Mouse (Mus musculus) MEL-GATA-1-ER (cell line): ENCODE results near the gene Prap1.

ENCODE experiments used
- DNase-seq: peaks from one replicate; pipeline ENCODE4 v3.0.0-alpha.2; 2012; ENCODE audit warnings: low read depth; ENCODE audit errors: extremely low read depth

Prap1 gene

DNA sequence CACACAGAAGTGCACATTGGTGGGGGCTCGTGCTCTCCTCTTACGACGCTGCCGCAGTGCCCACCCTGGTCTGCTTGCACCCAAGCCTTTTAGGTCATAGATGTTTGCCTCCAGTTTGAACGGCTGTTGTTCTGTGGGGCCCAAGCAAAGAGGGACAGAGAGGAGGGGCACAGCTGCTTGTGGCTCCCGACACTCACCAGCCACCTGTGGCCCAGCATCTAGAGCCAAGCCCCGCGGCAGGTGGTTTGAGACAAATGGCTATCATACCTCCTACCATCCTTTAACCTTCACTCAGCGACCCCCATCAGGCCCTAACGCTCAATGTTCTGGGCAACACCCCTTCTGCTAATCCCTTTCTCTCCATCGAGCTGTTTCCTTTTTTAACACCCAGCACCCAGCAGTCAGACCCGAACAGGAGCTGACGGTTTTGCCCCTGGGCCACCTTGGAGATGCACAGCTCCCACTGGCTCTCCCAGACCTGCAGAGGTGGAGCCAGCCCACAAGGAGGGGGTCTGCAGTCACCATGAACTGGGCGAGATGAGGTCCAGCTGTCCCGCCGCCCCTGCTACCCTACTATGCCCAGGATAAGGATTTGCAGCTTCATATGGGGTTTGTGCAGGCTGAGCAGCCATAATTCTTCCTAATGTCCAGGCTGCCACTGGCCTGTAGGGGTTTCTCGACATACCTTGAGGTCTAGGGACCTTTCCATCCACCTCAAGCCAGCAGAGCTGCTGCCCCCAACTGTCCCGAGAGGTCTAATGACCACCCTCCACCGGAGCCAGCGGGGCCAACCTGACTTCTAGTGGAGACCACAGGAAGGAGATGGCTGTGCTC, 11.6 kb upstream of the Prap1 start:
- no peak for DNase-seq

- DNase-seq, result no peak
Observed at GRCm38 (mm10) chr7:140082242-140082678, 10.9 kb upstream of the Prap1 start, which contains the start of gene Caly. Gene Caly (minus strand): TSS chr7:140082548.

DNA sequence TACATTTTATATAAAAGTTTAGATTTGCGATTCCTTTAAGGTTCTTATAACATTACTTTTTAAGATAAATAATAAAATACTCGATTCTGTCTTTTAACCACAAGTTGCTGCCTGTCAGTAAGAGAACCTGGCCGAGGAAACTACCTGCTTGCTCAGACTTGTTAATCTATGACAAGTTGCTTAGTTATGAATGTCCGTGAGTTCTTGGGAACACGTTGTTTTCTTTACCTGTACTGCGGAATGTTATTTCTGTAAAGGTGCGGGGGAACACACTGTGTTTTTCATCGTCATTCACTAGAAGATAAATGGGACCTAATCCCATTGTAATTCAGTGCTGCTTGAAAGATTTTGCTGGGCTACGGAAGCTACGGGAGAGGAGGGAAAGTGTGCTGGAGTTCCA, 2.6 kb upstream of the Prap1 start:
- no peak for DNase-seq

DNA sequence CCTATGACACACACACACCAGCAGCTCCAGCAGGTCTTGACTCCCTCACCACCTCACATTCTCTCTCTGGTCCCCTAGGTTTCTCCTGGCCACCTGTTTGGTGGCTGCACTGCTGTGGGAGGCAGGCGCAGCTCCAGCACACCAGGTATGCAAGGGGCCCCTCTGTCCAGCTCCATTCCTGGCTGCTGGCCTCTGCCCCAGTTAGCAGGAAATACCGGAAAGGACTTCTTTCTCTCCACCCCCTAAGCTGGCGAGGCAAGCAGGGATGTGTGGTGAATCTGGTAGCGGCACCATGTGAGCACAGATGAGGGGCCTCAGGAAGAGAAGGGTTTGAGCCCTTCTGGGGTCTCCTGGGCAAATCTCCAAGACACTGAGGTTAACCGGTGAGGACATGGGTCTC, 1.8 kb downstream of the Prap1 start:
- DNase-seq, result no peak

DNA sequence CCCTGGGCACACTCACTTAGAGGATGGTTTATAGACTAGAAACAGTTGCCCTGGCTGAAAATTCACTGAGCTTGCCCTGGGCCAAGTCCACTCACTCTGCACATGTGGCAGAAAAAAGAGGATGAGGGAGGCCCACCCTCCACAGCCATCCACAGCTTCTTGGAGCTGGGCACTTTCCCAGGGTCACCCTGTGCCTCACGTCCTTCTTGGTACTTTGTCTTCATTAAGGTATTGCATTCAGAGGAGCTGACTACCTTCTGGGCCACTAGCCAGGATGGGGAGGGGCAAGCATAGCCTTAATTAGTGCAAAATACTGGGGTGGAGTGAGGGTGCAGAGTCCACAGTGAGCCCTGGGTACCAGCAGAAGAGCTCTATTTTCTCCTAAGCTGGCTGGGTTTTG, 2.4 kb downstream of the Prap1 start:
- DNase-seq, result no peak

- DNase-seq, result no peak
Observed at GRCm38 (mm10) chr7:140096055-140096454, 2.9 kb downstream of the Prap1 start.

- peak; percentile 39 for DNase-seq
Observed at GRCm38 (mm10) chr7:140098466-140098865, 5.3 kb downstream of the Prap1 start.

- no peak for DNase-seq
Observed at GRCm38 (mm10) chr7:140101498-140101897, 8.3 kb downstream of the Prap1 start.

- DNase-seq, result peak; percentile 41
Observed at GRCm38 (mm10) chr7:140101993-140102860, 9.0 kb downstream of the Prap1 start, which contains the start of gene Fuom. Gene Fuom (minus strand): TSS chr7:140102441.

- no peak for DNase-seq
Observed at GRCm38 (mm10) chr7:140104009-140104408, 10.8 kb downstream of the Prap1 start.

GRCm38 (mm10) chr7:140111943-140112342, 18.7 kb downstream of the Prap1 start:
- no peak for DNase-seq

DNA sequence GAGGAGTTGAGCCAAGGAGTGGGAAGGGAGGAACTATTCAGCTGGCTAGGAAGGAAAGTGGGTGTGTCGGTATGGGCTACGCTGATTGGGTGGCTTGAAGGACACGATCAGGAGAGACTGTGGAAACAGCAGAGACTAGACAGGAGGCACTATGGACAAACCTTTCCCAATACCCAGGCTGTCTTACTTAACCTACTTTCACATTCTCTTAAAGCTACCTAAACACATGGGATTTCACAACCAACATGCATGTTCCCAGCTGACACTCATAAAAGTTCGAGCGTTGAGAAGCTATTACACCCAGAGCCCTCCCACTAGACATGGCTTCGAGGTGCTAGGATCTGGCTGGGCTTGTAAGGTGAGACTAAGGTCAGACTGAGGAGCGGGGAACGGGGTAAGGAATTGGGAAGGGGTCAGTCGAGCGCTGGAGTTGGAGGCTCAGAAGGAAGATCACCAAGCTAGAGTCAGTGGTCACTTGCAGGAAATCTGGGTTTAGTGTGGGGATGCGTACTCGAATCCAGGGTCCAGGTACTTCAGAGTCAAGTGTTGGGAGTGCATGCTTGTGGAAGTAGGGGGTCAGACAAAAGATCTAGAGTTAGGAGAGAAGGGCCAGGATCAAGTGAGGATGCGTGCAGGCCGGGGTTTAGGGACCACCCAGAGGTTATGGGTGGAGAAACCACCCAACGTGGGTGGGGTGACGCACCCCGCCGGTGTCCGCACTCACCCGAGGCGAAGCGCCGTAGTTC, 22.6 kb downstream of the Prap1 start, which contains the start of gene Paox:
TSS of gene Paox (plus strand) at position 217 of the 746 bp plus-strand sequence.
- DNase-seq, result no peak

DNA sequence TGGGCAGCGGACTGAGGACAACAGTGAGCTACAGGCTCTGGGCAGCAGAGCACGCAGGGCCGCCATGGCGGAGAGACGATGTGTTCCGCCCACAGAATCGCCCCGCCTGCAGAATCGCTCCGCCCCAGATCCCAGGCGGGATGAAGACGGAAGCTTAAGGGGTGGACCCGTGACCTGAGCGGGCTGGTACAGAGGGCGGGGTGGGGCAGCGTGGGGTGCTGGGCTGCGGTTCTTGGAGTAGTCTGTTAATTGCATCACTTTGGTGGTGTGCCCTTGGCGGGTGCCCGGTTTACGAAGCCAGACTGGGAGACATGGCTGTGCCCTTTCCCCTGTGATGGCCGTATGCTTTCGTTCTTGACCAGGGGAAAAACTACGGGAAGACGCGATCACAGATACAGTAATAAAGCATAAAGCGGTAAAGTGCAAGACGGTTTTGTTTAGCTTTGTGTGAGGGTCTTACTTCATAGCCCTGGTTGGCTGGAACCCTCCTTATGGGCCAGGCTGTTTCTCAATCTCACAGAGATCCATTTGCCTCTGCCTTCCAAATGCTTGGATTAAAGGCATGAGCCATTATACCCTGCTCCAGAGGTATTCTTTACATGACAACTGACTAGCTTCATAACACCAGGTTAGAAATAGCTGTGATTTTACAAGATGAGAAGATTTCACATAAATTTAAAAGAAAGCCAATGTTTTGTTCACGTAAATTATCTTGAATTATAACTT, 23.3 kb downstream of the Prap1 start, which contains the start of gene Echs1:
TSS of gene Echs1 (minus strand) at position 148 of the 726 bp plus-strand sequence.
- DNase-seq, result peak; percentile 68

DNA sequence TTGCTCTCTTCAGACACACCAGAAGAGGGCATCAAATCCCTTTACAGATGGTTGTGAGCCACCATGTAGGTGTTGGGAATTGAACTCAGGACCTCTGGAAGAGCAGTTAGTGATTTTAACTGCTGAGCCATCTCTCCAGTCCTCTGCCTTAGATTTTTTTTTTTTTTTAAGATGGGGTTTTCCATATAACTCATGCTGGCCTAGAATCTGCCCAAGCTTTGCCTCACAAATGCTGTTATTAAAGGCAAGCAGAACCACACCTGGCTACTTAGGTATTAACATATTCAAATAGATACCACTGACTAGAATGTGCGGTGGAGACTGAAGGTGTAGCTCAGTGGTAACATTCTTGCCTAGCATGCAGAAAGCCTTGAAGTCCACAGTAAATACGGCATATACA, 27.3 kb downstream of the Prap1 start:
- DNase-seq, result no peak

DNA sequence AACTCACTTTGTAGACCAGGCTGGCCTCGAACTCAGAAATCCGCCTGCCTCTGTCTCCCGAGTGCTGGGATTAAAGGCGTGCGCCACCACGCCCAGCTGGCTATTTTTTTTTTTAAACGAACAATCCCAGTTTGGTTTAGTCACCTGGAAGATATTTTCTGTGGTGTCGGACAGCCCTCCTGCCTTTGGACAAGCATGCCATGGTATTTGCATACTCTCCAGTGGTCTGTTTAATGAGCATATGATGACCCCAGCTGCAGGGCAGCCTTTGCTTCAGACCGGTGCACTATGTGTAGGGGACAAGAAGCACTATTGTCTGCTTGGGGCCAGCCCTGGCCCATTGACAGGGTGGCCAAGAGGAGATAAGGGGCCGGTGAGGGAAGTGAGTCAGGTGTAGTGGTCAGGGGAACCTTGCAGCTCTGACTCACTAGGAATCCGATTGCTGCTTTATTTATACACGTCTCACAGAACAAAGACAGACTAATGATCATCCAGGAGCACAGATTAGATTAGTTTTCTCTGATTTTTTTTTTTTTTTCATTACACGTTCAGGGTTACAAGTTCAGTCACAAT, 28.2 kb downstream of the Prap1 start:
- no peak for DNase-seq

- no peak for DNase-seq
Observed at GRCm38 (mm10) chr7:140122765-140123164, 29.6 kb downstream of the Prap1 start.

DNA sequence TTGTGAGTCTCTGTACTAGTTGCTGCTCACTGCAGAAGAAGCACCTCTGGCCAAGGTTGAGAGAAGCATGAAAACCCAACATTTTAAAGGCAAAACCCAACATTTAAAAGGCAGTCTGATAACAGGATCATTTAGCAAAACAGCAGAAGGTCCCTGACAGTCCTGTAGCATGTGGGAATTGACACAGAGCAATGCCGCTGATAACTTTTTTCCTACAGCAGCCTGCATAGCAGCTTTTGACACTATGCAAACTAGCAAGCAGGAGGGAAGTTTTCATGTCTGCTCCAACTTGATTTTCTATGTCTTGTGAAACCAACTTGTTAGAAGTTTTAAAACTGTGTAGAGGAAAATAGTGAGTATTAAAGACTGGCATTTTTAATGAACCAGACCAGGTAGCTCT, 31.2 kb downstream of the Prap1 start:
- no peak for DNase-seq

GRCm38 (mm10) chr7:140125278-140126021, 32.3 kb downstream of the Prap1 start:
- DNase-seq, result no peak

GRCm38 (mm10) chr7:140126022-140126350, 32.8 kb downstream of the Prap1 start:
- no peak for DNase-seq

- DNase-seq, result no peak
Observed at GRCm38 (mm10) chr7:140126934-140127333, 33.7 kb downstream of the Prap1 start.
